Mouse (Mus musculus) lung, embryonic 14.5 days (tissue): ENCODE measurements at regions not wholly inside any gene's neighbourhood (a gene's known extent, or its start where the extent isn't known, plus 50 kb on each side); places are given as distances from the start of the nearest gene placed in this dataset.

ENCODE experiments used
- ATAC-seq: fragments of 200-750 bp; cut with Nextera tagmentation; 2 replicates; pipeline ENCODE4 v1.8.0; 2017; ENCODE audit warnings: mild to moderate bottlenecking, moderate TSS enrichment, moderate library complexity; ENCODE audit not compliant: insufficient read depth
- DNase-seq: peaks from one replicate; pipeline ENCODE4 v3.0.0-alpha.2; 2015
- H3K27ac ChIP-seq: fragments of 300-500 bp; sonication (generic); 2 replicates; pipeline ENCODE4 v1.5.1; 2014; ENCODE audit warnings: low read depth, mild to moderate bottlenecking, moderate library complexity
- H3K27me3 ChIP-seq: fragments of 300-500 bp; sonication (generic); 2 replicates; pipeline ENCODE4 v1.6.1; 2014; ENCODE audit warnings: low read length, control low read depth; ENCODE audit not compliant: insufficient read depth
- H3K36me3 ChIP-seq: fragments of 300-500 bp; sonication (generic); 2 replicates; pipeline ENCODE4 v1.6.1; 2014; ENCODE audit warnings: control low read depth; ENCODE audit not compliant: insufficient read depth
- H3K4me1 ChIP-seq: fragments of 300-500 bp; sonication (generic); 2 replicates; pipeline ENCODE4 v1.6.1; 2014; ENCODE audit warnings: antibody characterized with exemption, control low read depth; ENCODE audit not compliant: insufficient read depth
- H3K4me2 ChIP-seq: fragments of 300-500 bp; sonication (generic); 2 replicates; pipeline ENCODE4 v1.6.1; 2014; ENCODE audit warnings: mild to moderate bottlenecking
- H3K4me3 ChIP-seq: fragments of 300-500 bp; sonication (generic); 2 replicates; pipeline ENCODE4 v1.5.1; 2014; ENCODE audit warnings: low read depth, low read length
- H3K9ac ChIP-seq: fragments of 300-500 bp; sonication (generic); 2 replicates; pipeline ENCODE4 v1.6.1; 2014
- H3K9me3 ChIP-seq: fragments of 300-500 bp; sonication (generic); 2 replicates; pipeline ENCODE4 v1.6.1; 2016; ENCODE audit warnings: low read depth, low read length, control low read depth
- CTCF ChIP-seq: IDR thresholded peaks from 2 replicates; pipeline ENCODE4 v1.5.1; 2016; ENCODE audit warnings: antibody characterized with exemption, low read depth
- WGBS: fragments of 180-500 bp; shearing (Covaris S2); extraction: QIAGEN DNeasy Blood & Tissue Kit; methylation state at CpG from one replicate; pipeline ENCODE4 v1.1.7; 2014; 5-methylcytosine and 5-hydroxymethylcytosine counted together

DNA sequence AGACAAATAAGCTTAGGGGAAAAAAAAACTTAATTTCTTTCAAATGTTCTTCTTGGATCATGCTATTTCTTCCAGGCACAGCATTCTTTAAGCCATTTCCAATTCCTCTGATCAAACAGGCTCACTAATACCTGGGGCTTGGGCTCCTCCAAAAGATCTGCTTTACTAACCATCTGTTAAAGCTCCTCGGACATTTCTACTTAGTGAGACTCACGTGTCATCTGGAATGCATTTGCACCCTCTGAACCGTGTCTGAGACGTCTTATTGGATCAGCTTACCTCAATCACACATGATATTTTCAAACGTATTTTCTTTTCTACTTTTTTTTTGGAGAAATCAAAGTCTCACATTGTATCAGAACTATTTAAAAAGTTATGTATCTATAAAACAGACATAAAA is 132.4 kb downstream of the Npr3 start:
- H3K9me3 ChIP-seq, result no peaks in the 10 kb centered on the region
- WGBS, result 46% methylated on average over 5 of the region's 5 CpGs
- H3K9ac ChIP-seq, result no peak overlapping the region
- H3K27ac ChIP-seq, result no peak overlapping the region
- DNase-seq, result no peak
- no peaks in the 10 kb centered on the region for H3K36me3 ChIP-seq
- ATAC-seq, result no peak
- H3K27me3 ChIP-seq, result no peaks in the 10 kb centered on the region
- H3K4me2 ChIP-seq, result no peak overlapping the region
- no peaks in the 10 kb centered on the region for H3K4me1 ChIP-seq
- no peak overlapping the region for H3K4me3 ChIP-seq
- no peak for TF ChIP-seq CTCF

DNA sequence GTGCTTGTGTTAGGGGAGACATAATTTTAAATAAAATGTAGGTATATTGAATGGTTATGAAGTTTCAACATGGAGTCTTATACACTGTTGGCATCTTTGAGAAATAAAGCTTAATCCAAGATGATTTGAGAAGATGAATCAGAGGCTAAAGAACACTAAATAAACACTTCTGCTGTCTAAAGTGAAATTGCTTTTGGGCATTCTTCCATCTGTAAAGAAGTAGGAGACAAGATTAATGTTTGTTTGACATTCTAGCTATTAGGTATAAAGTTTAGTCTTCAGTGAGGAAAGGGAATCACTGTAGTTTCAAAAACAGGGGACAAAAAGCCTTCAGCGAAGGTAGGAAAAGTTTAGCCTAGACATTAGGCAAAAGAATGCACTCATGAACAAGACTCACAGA is 136.5 kb downstream of the Npr3 start:
- DNase-seq, result no peak
- Histone ChIP-seq H3K4me2 (no peak overlapping the region), H3K27ac (no peak overlapping the region), H3K4me1 (no peaks in the 10 kb centered on the region), H3K9me3 (no peaks in the 10 kb centered on the region), H3K36me3 (no peaks in the 10 kb centered on the region), H3K27me3 (no peaks in the 10 kb centered on the region), H3K9ac (no peak overlapping the region), H3K4me3 (no peak overlapping the region)
- TF ChIP-seq CTCF, result no peak
- ATAC-seq, result no peak
- WGBS, result 73% methylated on average over 1 of the region's 1 CpGs

DNA sequence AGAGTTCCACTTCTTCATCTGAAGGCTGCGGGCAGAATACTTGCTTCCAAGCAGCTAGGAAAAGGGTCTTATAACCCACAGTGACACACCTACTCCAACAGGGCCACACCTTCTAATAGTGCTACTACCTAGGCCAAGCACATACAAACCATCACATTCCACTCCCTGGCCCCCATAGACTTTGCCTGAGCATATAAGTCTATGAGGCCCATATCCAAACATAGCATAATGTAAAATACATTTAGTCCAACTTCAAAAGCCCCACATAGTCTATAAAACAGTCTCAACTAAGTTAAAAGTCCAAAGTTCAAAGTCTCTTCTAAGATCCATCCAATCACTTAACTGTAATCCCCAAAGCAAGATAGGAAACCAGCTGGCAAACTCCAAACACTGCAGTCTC is 149.1 kb downstream of the Npr3 start:
- H3K4me3 ChIP-seq, result no peak overlapping the region
- WGBS, result 86% methylated on average over 1 of the region's 1 CpGs
- DNase-seq, result no peak
- no peaks in the 10 kb centered on the region for H3K9me3 ChIP-seq
- H3K4me2 ChIP-seq, result no peak overlapping the region
- H3K27me3 ChIP-seq, result no peaks in the 10 kb centered on the region
- no peaks in the 10 kb centered on the region for H3K4me1 ChIP-seq
- no peak for ATAC-seq
- H3K36me3 ChIP-seq, result no peaks in the 10 kb centered on the region
- TF ChIP-seq CTCF, result no peak
- H3K27ac ChIP-seq, result no peak overlapping the region
- H3K9ac ChIP-seq, result no peak overlapping the region

DNA sequence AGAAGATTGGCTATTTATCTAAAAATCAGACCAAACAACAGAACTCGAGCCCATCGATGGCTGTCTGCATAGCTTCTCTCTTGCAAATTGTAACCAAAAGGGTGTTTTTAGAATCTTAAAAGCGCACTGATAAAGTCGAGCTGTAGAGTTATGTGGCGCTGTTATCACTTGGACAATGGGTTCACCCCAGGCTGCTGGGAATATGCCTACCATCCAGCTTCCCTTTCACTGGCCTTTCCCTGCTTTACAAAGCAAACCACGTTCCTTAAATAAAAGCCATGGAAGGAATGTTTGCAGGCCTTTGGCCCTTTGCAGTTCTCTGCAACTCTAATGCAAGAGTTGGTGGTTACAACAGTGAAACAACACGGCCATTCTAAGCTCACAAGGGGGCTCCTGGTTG is 150.3 kb downstream of the Npr3 start:
- Histone ChIP-seq H3K9ac (no peak overlapping the region), H3K4me3 (no peak overlapping the region), H3K9me3 (no peaks in the 10 kb centered on the region), H3K27ac (no peak overlapping the region), H3K4me2 (no peak overlapping the region), H3K4me1 (no peaks in the 10 kb centered on the region), H3K36me3 (no peaks in the 10 kb centered on the region), H3K27me3 (no peaks in the 10 kb centered on the region)
- TF ChIP-seq CTCF, result no peak
- ATAC-seq, result no peak
- no peak for DNase-seq
- 65% methylated on average over 7 of the region's 7 CpGs for WGBS

GRCm38 (mm10) chr15:11753216-11753615 is 153.9 kb downstream of the Npr3 start:
- peak; percentile 90 for TF ChIP-seq CTCF
- Histone ChIP-seq H3K9ac (no peak overlapping the region), H3K36me3 (no peaks in the 10 kb centered on the region), H3K4me2 (no peak overlapping the region), H3K27ac (no peak overlapping the region), H3K4me1 (no peaks in the 10 kb centered on the region), H3K27me3 (no peaks in the 10 kb centered on the region), H3K4me3 (no peak overlapping the region), H3K9me3 (no peaks in the 10 kb centered on the region)
- 20% methylated on average over 3 of the region's 3 CpGs for WGBS
- DNase-seq, result peak; percentile 81
- ATAC-seq, result peak; percentile 83; the same call in 1 of the 2 replicates

GRCm38 (mm10) chr15:11750893-11751292 is 156.2 kb downstream of the Npr3 start:
- Histone ChIP-seq H3K9me3 (no peaks in the 10 kb centered on the region), H3K4me1 (peaks cover under 1% of the 10 kb centered on the region; the same call in 1 of the 2 replicates), H3K27ac (no peak overlapping the region), H3K36me3 (no peaks in the 10 kb centered on the region), H3K4me3 (no peak overlapping the region), H3K4me2 (no peak overlapping the region), H3K27me3 (no peaks in the 10 kb centered on the region), H3K9ac (no peak overlapping the region)
- DNase-seq, result no peak
- WGBS, result 71% methylated on average over 5 of the region's 5 CpGs
- no peak for ATAC-seq
- TF ChIP-seq CTCF, result no peak

- no peak for TF ChIP-seq CTCF
- Histone ChIP-seq H3K4me1 (peaks cover 12% of the 10 kb centered on the region), H3K27ac (no peak overlapping the region), H3K36me3 (no peaks in the 10 kb centered on the region), H3K4me3 (no peak overlapping the region), H3K9me3 (no peaks in the 10 kb centered on the region), H3K27me3 (no peaks in the 10 kb centered on the region), H3K9ac (no peak overlapping the region), H3K4me2 (no peak overlapping the region)
- DNase-seq, result no peak
- 86% methylated on average over 4 of the region's 4 CpGs for WGBS
- no peak for ATAC-seq
Observed at GRCm38 (mm10) chr15:11749509-11749908, 157.6 kb downstream of the Npr3 start.

DNA sequence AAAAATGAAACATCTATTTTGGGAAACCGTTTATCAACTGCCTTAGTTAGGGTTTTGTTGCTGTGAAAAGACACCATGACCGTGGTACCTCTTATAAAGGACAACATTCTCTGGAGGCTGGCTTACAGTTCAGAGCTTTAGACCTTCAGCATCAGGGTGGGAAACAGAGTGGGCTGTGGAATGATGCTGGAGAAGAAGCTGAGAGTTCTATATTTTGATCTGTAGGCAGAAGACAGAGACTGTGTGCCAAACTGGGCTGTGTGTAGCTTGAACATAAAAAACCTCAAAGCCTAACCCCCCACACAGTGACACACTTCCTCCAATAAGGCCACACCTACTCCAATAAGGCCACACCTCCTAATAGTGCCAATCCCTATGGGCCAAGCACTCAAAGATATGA is 158.8 kb downstream of the Npr3 start:
- Histone ChIP-seq H3K27ac (no peak overlapping the region), H3K9ac (no peak overlapping the region), H3K4me3 (no peak overlapping the region), H3K9me3 (no peaks in the 10 kb centered on the region), H3K4me1 (peaks cover 16% of the 10 kb centered on the region), H3K4me2 (no peak overlapping the region), H3K27me3 (no peaks in the 10 kb centered on the region), H3K36me3 (no peaks in the 10 kb centered on the region)
- no peak for TF ChIP-seq CTCF
- no peak for DNase-seq
- 90% methylated on average over 2 of the region's 2 CpGs for WGBS
- no peak for ATAC-seq
